In genomic region chr4:52487486-52487885, GRCm38 (mm10) we compare ENCODE assay signal across 25 mouse cellular contexts. TPM values are rescaled to one million over a fixed set of nuclear protein-coding genes. Genes with fewer than 3 reads are reported as not detected.
"Had no signal": no experiment of that assay in that cellular context is flagged by ENCODE, and none has a peak within 500 bp of the region (broad histone marks: within the 10 kb centered on the region; RNA-seq: fewer than 3 reads in every experiment).

No protein-coding gene starts in this region.

- H3K4me2 ChIP-seq: heart, embryonic 12.5 days; hindbrain, embryonic 14.5 days; limb, embryonic 12.5 days; liver, embryonic 11.5 days; liver, embryonic 13.5 days had no signal

- H3K4me3 ChIP-seq: gastrocnemius, adult 2 months; heart, embryonic 10.5 days; heart, embryonic 12.5 days; layer of hippocampus, adult 2 months; left cerebral cortex, adult 2 months; limb, embryonic 10.5 days; limb, embryonic 12.5 days; liver, embryonic 13.5 days had no signal

- H3K27me3 ChIP-seq: heart, embryonic 12.5 days; limb, embryonic 12.5 days; liver, embryonic 13.5 days had no signal

- H3K9me3 ChIP-seq: heart, embryonic 10.5 days; heart, embryonic 12.5 days; limb, embryonic 10.5 days; limb, embryonic 12.5 days; liver, embryonic 13.5 days had no signal

- H3K27ac ChIP-seq: gastrocnemius, adult 2 months; heart, embryonic 10.5 days; hindbrain, embryonic 14.5 days; layer of hippocampus, adult 2 months; left cerebral cortex, adult 2 months; limb, embryonic 10.5 days; limb, embryonic 12.5 days; liver, embryonic 13.5 days had no signal

- H3K4me1 ChIP-seq: heart, embryonic 10.5 days; heart, embryonic 12.5 days; limb, embryonic 10.5 days; limb, embryonic 12.5 days; liver, embryonic 13.5 days had no signal

- H3K9ac ChIP-seq: heart, embryonic 12.5 days; hindbrain, embryonic 14.5 days; limb, embryonic 12.5 days; liver, embryonic 13.5 days had no signal

- DNase-seq: gastrocnemius, adult 2 months; gastrocnemius, postnatal 10 days; gastrocnemius, postnatal 25 days; heart, adult 18-20 months; heart, postnatal 10 days; kidney, adult 18-20 months; kidney, adult 8-10 months; kidney, postnatal 10 days; kidney, postnatal 25 days; kidney, postnatal 4 days; liver; liver, embryonic 13.5 days had no signal

- ATAC-seq: hindbrain, embryonic 16.5 days; intestine, postnatal 0 days had no signal

RNA-seq across cellular contexts. Expression of gene Vma21-ps, which starts 9.6 kb away (rescaled TPM):
- polyA plus RNA-seq: heart, embryonic 10.5 days; heart, embryonic 12.5 days; heart, embryonic 14.5 days; hindbrain, embryonic 14.5 days; intestine, embryonic 14.5 days; kidney, embryonic 14.5 days; limb, embryonic 10.5 days; limb, embryonic 12.5 days; liver, embryonic 11.5 days had no signal
